Mouse (Mus musculus) adrenal gland, postnatal 10 days (tissue): ENCODE results near the gene Hist1h3f. TPM values are rescaled to one million over a fixed set of nuclear protein-coding genes. Genes with fewer than 3 reads are reported as not detected.
A peak's percentile ranks its signal among the peaks of the same experiment; 100 is the strongest.
"Not testable (repeated sequence)": the region's sequence is repeated elsewhere in the genome, so short reads cannot be mapped to it uniquely, and the experiment has no call there.

Experiments
- DNase-seq: peaks from one replicate; pipeline ENCODE4 v3.0.0; 2021; ENCODE audit warnings: mixed read lengths
- total RNA-seq, 2 experiments: library from RNA; stranded (reverse); gene quantifications; 2 replicates each; pipeline ENCODE4 v1.2.3; 2021

Gene Hist1h3f
- total RNA-seq, 2 experiments from 2014 or later: 93.2 to 104 TPM

DNA sequence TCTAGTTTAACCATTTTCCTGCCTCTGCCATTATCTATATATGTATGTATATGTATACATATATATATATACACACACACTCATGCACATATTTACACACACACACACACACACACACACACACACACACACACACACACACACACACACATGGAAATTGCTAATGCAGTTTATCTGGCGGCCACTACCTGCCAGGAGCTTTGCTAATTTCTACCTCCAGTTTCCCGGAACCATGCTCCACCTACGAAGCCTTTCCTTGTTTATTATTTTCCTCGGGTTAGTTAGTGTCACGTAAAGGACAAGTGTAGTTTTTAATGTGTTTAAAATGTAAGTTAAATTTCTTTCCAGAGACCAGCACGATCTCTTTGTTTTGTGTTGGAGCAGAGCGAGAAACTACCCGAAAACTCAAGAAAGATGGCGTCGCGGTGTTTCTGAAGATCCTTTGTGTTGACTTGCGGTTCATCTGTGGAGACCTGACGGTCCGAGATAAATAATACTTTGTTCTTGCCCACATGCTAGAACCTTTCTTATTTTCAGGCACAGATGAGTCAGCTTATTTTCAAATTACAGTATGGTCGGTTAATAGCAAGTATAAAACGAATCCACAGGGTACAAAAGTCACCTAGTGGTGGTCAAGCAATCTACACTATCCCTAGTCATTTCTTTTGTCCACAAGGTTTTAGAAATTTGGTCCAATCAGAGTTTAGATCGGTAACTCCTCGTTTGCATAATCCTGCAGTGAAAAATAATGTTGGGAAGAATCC is 19.0 kb downstream of the Hist1h3f start:
- peak; percentile 42 for DNase-seq

DNA sequence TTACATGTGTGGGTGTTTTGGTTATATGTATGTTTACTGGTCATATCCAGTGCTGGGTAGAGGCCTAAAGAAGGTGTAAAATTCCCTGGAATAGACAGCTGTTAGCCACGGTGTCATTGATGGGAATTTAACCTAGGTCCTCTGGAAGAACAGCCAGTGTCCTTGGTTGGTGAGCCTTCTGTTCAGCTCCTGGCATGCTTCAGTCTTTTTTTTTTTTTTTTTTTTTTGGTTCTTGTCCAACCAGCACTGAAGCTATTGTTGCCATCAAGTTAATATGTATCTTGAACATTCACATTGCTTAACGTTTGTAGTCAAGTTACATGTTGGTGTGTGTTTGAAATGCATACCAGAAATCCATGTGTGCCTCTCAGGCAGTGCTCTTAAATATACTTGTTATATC is 20.6 kb downstream of the Hist1h3f start:
- no peak for DNase-seq

DNA sequence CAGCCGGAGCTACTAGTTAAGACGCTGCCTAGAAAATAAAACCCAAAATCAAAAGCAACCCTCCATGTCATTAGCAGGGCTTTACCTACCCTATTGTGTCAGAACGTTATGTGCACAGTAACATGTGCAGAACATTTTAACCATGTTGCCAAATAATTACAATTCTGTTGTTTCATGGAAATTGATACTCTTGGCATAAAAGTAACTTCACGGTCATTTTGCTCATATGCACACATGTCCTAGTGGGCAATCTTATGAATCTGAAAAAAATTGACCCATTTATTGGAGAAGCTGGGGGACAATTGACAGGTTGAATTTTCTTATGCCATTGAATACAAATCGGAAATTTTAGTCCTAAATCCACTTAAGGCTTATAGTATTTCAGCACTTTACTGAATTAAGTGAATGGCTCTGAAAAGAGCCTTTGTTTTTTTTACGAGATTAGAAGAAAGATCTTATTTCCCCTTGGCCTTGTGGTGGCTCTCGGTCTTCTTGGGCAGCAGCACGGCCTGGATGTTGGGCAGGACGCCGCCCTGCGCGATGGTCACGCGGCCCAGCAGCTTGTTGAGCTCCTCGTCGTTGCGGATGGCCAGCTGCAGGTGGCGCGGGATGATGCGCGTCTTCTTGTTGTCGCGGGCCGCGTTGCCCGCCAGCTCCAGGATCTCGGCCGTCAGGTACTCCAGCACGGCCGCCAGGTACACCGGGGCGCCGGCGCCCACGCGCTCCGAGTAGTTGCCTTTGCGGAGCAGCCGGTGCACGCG is 26.6 kb downstream of the Hist1h3f start:
- not testable (repeated sequence) for DNase-seq

DNA sequence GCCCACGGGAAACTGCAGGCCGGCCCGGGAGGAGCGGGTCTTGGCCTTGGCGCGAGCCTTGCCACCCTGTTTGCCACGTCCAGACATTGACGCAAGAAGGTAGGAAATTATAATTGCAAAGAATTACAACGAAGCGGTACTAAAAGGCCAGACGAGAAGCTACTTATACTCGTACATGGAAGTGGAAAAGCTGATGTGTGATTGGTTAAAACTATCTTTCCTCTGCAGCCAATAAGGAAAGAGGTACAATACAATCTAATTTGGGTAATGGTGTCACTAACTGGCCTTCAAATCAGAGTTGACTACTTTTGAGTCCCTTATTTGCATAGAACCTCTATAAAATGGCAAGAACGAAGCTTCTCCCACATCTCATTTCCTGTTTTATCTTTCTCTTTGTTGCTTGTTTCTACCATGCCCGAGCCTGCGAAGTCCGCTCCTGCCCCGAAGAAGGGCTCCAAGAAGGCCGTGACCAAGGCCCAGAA is 27.2 kb downstream of the Hist1h3f start, which contains the start of the genes Hist1h2ae and Hist1h2bg:
Hist1h2ae (minus strand) TSS at position 199 of the 482 bp plus-strand sequence.
Hist1h2bg (plus strand) TSS at position 375 of the 482 bp plus-strand sequence.
- peak; percentile 69 for DNase-seq

DNA sequence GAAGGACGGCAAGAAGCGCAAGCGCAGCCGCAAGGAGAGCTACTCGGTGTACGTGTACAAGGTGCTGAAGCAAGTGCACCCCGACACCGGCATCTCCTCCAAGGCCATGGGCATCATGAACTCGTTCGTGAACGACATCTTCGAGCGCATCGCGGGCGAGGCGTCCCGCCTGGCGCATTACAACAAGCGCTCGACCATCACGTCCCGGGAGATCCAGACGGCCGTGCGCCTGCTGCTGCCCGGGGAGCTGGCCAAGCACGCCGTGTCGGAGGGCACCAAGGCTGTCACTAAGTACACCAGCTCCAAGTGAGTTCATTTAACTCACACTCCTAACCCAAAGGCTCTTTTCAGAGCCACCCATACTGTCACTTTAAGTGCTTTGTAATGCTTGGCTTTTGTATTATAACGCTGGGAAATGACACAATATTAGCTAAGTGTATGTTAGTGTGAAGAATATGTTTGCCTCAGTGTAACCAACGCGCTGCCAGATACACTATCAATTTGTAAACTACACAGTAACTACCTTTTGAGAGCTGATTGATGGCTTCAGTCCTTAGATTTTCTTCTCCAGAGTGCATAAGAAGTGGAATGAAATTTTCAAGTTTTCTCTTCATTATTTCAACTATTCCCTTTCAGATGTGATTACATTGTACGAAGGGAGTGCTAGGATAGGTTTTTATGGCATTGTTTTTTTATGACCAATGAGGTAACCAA is 27.8 kb downstream of the Hist1h3f start:
- not testable (repeated sequence) for DNase-seq

DNA sequence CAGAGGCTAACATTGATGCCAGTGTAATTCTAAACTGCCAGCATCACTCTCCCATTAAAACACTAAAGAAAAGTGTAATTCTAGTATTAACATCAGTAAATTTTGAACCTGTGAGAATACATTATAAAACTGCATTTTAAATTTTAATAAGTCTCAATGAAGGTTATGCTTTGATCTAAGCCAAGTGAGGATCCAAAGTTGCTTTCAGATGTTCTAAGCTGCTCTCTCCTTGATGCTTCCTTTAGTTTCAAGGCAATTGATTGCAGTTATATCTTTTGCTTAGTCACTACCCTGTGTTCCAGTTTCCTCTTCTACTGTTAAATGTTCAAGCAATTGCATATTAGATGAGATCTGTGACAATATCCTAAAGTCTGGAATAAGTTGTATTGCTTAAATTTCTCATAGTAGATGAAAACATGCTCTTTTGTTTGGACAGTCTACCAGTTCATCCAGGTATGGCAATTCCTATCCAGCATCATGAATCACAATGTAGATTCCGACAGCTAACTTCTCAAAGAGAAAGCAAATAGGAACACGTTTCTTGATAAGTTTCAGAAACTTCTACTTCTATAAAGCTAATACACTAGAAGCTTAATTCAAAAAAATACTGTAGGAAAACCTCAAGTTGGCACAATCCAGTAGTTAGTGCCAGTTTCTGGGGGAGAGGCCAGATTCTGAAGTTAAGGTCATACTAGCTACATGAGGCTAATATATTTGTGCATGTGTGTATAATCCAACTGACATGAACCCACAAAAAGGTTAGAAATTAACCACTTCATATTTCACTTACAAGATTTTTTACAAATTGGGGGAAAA is 28.6 kb downstream of the Hist1h3f start:
- no peak for DNase-seq

- DNase-seq: not testable (repeated sequence)
Measured at GRCm38 (mm10) chr13:23573034-23573897, 29.4 kb downstream of the Hist1h3f start.

- peak; percentile 88 for DNase-seq
Measured at GRCm38 (mm10) chr13:23573898-23574524, 30.2 kb downstream of the Hist1h3f start, which contains the start of the genes Hist1h2bf and Hist1h2ad. Hist1h2bf (minus strand) TSS chr13:23574196. Hist1h2ad (plus strand) TSS chr13:23574381.

DNA sequence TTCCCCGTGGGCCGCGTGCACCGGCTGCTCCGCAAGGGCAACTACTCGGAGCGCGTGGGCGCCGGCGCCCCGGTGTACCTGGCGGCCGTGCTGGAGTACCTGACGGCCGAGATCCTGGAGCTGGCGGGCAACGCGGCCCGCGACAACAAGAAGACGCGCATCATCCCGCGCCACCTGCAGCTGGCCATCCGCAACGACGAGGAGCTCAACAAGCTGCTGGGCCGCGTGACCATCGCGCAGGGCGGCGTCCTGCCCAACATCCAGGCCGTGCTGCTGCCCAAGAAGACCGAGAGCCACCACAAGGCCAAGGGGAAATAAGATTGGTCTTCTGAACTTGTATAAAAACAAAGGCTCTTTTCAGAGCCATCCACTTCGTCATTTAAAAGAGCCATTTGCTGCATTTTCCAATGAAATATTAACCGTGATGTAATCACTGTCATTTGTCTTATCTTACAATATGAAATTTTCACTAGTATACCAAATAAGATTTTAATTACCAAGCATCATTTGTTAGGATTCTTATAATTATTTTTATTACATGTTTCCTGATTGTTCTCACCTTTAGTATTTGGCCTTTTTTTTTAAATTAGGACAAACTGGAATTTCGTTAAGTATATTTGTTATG is 30.8 kb downstream of the Hist1h3f start:
- not testable (repeated sequence) for DNase-seq

- peak; percentile 56 for DNase-seq
Measured at GRCm38 (mm10) chr13:23575271-23575851, 31.5 kb downstream of the Hist1h3f start, which contains the start of gene Hist1h3d. Hist1h3d (plus strand) TSS chr13:23575763.

DNA sequence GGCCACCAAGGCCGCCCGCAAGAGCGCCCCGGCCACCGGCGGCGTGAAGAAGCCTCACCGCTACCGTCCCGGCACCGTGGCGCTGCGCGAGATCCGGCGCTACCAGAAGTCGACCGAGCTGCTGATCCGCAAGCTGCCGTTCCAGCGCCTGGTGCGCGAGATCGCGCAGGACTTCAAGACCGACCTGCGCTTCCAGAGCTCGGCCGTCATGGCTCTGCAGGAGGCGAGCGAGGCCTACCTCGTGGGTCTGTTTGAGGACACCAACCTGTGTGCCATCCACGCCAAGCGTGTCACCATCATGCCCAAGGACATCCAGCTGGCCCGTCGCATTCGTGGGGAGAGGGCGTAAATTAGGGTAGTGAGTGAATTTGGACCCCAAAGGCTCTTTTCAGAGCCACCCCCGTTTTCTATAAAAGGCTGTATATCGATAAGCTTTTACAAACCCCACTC is 32.0 kb downstream of the Hist1h3f start:
- DNase-seq: not testable (repeated sequence)

GRCm38 (mm10) chr13:23576351-23576881 is 32.6 kb downstream of the Hist1h3f start:
- DNase-seq: no peak

DNA sequence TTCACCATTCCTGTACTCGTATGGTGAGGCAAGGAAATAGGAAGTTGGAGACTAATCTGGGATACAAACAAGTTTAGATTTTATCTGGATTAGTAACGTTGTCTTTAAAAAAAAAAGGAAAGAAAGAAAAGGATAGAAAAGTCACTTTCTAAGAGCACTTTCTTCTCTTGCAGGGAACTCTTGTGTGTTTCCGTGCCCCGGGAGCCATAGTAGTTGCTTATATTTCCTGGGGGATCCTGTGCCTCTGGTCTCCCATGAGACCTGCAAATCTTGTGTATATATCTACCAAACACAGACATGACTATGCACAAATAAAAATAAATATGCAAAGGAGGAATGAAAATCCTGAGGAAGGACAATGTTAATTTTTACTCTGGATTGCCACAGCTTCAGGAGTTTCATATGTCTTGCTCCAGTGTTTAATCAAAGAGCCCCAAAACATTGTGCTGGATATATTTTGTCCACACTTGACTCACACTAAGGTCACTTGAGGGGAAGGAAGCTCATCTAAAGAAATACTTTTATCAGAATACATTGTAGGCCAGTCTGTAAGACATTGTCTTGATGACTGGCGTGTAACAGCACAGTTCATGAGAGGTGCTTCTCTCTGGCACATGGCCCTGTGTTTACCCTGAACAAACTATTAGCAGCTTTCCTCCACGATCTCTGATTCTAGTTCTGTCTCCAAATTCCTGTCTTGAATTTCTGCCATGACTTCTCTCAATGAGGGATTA is 33.2 kb downstream of the Hist1h3f start:
- no peak for DNase-seq

GRCm38 (mm10) chr13:23577835-23578234 is 34.0 kb downstream of the Hist1h3f start:
- DNase-seq: no peak

DNA sequence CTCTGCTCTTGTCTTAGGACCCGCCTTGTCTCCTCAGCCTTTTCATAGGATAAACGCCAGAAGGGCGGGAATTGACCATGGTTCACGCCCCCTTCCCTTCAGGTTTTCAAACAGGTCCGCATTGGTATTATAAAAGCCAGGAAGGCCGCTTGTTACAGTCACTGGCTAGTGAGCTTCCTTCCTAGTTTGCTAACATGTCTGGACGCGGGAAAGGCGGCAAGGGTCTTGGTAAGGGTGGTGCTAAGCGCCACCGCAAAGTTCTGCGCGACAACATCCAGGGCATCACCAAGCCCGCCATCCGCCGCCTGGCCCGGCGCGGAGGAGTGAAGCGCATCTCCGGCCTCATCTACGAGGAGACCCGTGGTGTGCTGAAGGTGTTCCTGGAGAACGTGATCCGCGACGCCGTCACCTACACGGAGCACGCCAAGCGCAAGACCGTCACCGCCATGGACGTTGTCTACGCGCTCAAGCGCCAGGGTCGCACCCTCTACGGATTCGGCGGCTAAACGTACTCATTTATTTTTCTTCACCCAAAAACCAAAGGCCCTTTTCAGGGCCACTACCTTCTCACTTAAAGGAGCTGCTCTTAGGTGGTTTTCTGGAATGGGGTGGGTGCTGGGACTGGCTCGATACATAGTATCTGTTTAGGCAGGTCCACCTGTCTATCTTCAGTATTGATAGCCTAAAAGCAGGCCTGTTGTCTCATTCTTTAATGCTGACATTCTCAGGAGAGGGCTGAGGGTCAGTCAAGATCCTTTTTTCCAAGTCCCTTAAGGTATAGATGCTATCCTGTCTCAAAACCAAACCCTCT is 37.8 kb downstream of the Hist1h3f start, which contains the start of gene Hist1h4d:
Hist1h4d (plus strand) TSS at position 191 of the 811 bp plus-strand sequence.
- DNase-seq: peak; percentile 97

DNA sequence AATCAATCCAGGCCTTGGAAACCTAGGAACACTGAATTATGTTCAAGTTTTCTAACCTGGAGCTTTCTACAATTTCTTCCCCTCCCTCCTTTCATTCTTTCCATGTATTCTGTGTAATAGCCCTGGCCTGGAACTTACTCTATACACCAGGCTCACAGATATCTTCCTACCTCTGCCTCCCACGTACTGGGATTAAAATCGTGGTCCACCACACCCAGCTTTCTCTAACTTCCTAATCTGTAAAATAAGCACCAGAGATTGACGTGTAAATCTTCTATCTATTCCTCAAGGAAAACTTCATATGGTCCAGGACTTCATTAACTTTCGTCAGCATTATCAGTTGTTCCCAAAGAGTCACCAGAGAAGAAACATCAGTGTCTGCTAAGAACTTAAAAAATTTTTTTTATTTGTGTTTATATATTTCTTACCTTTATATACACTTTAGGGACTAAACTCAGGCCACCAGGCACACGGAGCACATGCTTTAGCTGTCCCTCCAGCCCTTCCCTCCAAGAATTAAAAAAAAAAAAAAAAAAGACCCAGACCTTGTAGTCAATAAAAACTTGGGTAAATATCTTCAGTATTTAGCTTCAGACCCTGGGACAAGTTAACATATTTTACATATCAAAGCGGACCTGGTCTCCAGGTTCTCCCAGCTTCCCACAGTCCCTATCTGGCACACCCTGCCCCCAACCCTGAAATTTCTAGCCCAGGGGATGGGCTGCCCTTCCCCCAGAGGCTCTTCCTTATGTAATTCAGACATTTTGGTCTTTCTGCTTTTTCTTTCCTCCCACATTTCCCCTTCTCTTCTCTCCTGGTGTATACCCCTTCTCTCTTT is 38.6 kb downstream of the Hist1h3f start:
- DNase-seq: no peak
